In the genomic region with DNA sequence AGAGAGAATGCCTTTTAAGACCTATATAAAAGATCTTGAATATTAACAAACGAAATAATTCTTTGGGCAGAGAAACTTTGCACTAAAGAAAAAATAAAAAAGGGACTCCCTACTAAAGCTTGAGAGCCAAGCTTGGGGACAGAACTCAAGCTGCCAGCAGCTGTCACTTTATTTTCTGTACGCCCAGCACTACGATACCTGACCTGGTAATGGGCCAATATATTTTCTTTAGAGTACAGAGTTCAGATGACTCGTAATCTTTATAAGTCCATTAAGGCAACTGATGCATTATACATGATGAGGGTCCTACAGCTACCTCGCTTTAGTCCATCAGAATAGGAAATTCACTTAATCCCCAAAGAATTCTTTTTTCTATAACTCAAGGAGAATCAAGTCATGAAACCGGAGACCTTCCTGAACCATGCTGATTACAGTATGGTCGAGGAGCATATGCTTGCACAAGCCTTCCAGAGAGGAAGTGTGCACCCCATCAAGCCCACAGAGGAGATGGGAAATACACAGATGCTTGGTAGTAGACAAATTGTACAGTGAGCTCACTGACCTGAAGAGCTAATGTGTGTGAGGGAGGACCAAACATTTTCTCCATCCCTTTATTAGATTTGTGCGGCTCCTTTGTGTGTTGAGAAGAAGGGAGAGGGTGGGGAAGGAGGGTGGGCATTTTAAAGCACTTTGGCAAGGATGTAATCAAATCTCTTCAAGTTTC, we compare ENCODE assay signal across 12 mouse cellular contexts.
A peak's percentile ranks its signal among the peaks of the same experiment; 100 is the strongest.
DNase-seq lines count a peak whose midpoint lies in the region; ATAC-seq and TF ChIP-seq lines count a peak whose summit lies in the region.
"Had no signal": no experiment of that assay in that cellular context is flagged by ENCODE, and none has a peak within 500 bp of the region (broad histone marks: within the 10 kb centered on the region; RNA-seq: fewer than 3 reads in every experiment).

No protein-coding gene starts in this region.

- no peaks in the 10 kb centered on the region for H3K9me3 ChIP-seq in forebrain, embryonic 12.5 days
- no peaks in the 10 kb centered on the region for H3K9me3 ChIP-seq in forebrain, embryonic 11.5 days (ENCODE audit: control insufficient read depth, low read length)
- H3K9me3 ChIP-seq: limb, embryonic 13.5 days; megakaryocyte, embryonic 14.5 days had no signal

- no peak overlapping the region for H3K9ac ChIP-seq in forebrain, embryonic 12.5 days
- no peak overlapping the region for H3K9ac ChIP-seq in forebrain, embryonic 11.5 days (ENCODE audit: low read length)
- H3K9ac ChIP-seq: limb, embryonic 13.5 days had no signal

- no peak overlapping the region for H3K27ac ChIP-seq in forebrain, embryonic 12.5 days
- no peak overlapping the region for H3K27ac ChIP-seq in forebrain, embryonic 11.5 days (ENCODE audit: low read depth, low read length)
- H3K27ac ChIP-seq in gastrocnemius, adult 2 months: no peak overlapping the region
- H3K27ac ChIP-seq: limb, embryonic 13.5 days had no signal

- ATAC-seq in forebrain, embryonic 12.5 days (ENCODE audit: low FRiP score): peak; percentile 36; the same call in 1 of the 2 replicates
- no peak for ATAC-seq in forebrain, embryonic 11.5 days (replicated peaks; ENCODE audit: low FRiP score)
- ATAC-seq in granulocyte monocyte progenitor cell, adult 5-6 weeks (replicated peaks; ENCODE audit: poor library complexity, severe bottlenecking): peak; percentile 89
- no peak for ATAC-seq in erythroid progenitor cell, adult 5-6 weeks (replicated peaks; ENCODE audit: low FRiP score, poor library complexity, severe bottlenecking)

- no peaks in the 10 kb centered on the region for H3K36me3 ChIP-seq in forebrain, embryonic 12.5 days (replicated peaks)
- no peaks in the 10 kb centered on the region for H3K36me3 ChIP-seq in forebrain, embryonic 11.5 days (ENCODE audit: control insufficient read depth, insufficient read depth, low read length)
- H3K36me3 ChIP-seq: limb, embryonic 13.5 days had no signal

- H3K27me3 ChIP-seq in forebrain, embryonic 12.5 days: no peaks in the 10 kb centered on the region
- H3K27me3 ChIP-seq in forebrain, embryonic 11.5 days (ENCODE audit: control insufficient read depth, insufficient read depth, low read length): no peaks in the 10 kb centered on the region
- H3K27me3 ChIP-seq: limb, embryonic 13.5 days; megakaryocyte, embryonic 14.5 days had no signal

- no peaks in the 10 kb centered on the region for H3K4me1 ChIP-seq in forebrain, embryonic 12.5 days
- no peaks in the 10 kb centered on the region for H3K4me1 ChIP-seq in forebrain, embryonic 11.5 days (replicated peaks; ENCODE audit: control insufficient read depth, insufficient read depth, low read length)
- H3K4me1 ChIP-seq: megakaryocyte, embryonic 14.5 days had no signal

- DNase-seq in forebrain, embryonic 11.5 days (ENCODE audit: low spot score): no peak
- DNase-seq in brain, adult 2 months (ENCODE audit: low read depth, low spot score): peak; percentile 85
- peak; percentile 61 to 79 for DNase-seq in cerebellum, postnatal 14 days
- DNase-seq in urinary bladder, adult 18-20 months (ENCODE audit: low spot score in 2 of 2): no peak
- DNase-seq in gastrocnemius, adult 2 months: no peak
- DNase-seq: kidney, adult 9 months; lung, adult 18-20 months had no signal

- intact Hi-C loops in gastrocnemius, adult 2 months (cut with DNase I): no loop called here

- no peak for TF ChIP-seq CTCF in gastrocnemius, adult 2 months (IDR thresholded peaks at IDR 0.05)

- 80% methylated on average over 8 of the region's 8 CpGs for WGBS in forebrain, embryonic 12.5 days
- 82% methylated on average over 8 of the region's 8 CpGs for WGBS in forebrain, embryonic 11.5 days

- H3K4me2 ChIP-seq in forebrain, embryonic 12.5 days: no peak overlapping the region
- no peak overlapping the region for H3K4me2 ChIP-seq in forebrain, embryonic 11.5 days (ENCODE audit: low read depth, low read length, severe bottlenecking)
- H3K4me2 ChIP-seq: limb, embryonic 13.5 days had no signal

- H3K4me3 ChIP-seq in forebrain, embryonic 12.5 days (replicated peaks): no peak overlapping the region
- no peak overlapping the region for H3K4me3 ChIP-seq in forebrain, embryonic 11.5 days (ENCODE audit: low read depth, low read length)
- H3K4me3 ChIP-seq in gastrocnemius, adult 2 months: no peak overlapping the region
- H3K4me3 ChIP-seq: limb, embryonic 13.5 days; megakaryocyte, embryonic 14.5 days had no signal

Comparison
In these comparisons a context has a peak if more than half of its experiments do, and no peak if none do; other contexts are left out.
1. ATAC-seq: peak in forebrain, embryonic 12.5 days (single experiment) and granulocyte monocyte progenitor cell, adult 5-6 weeks (single experiment); none in forebrain, embryonic 11.5 days (single experiment) and erythroid progenitor cell, adult 5-6 weeks (single experiment).
2. DNase-seq: peak in brain, adult 2 months (single experiment) and cerebellum, postnatal 14 days (2 of 2); none in forebrain, embryonic 11.5 days (single experiment), urinary bladder, adult 18-20 months (0 of 2) and gastrocnemius, adult 2 months (single experiment).